Mouse (Mus musculus): ENCODE data around the gene Tenm2. TPM values are rescaled to one million over a fixed set of nuclear protein-coding genes. Genes with fewer than 3 reads are reported as not detected.
A peak's percentile ranks its signal among the peaks of the same experiment; 100 is the strongest.

Gene Tenm2
- polyA plus RNA-seq, 1 experiment from 2014 or later, result 1.2 TPM

DNA sequence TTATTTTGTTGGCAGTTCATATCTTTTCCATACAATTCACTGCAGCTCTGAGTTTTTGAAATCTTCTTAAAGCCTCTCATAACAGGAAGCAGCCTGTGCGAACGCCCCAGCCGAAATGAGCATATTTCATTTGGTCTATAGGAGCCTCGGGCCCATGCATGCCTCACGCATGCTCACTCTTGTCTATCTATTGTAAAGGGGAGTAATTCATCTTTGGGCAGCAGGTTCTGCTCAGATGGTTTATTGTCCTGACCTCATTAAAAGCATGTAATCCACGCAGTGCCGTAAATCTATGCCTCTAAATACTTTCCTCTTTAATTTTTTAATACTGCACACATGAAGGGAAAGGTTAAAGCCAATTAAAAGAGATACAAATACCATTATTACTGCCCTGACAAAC lies 815.7 kb downstream of the Tenm2 start:
- no peak overlapping the region for H3K27ac ChIP-seq (replicated peaks)
- H3K36me3 ChIP-seq, result no peaks in the 10 kb centered on the region
- ATAC-seq (ENCODE audit: extremely low read depth, insufficient number of reproducible peaks, low FRiP score, low TSS enrichment), result no peak
- H3K4me2 ChIP-seq, result no peak overlapping the region
- H3K4me3 ChIP-seq, result no peak overlapping the region
- H3K4me1 ChIP-seq, result no peaks in the 10 kb centered on the region
- 82% methylated on average over 7 of the region's 7 CpGs for WGBS
- no peaks in the 10 kb centered on the region for H3K27me3 ChIP-seq (replicated peaks)
- H3K9ac ChIP-seq, result no peak overlapping the region
- H3K9me3 ChIP-seq, result no peaks in the 10 kb centered on the region

DNA sequence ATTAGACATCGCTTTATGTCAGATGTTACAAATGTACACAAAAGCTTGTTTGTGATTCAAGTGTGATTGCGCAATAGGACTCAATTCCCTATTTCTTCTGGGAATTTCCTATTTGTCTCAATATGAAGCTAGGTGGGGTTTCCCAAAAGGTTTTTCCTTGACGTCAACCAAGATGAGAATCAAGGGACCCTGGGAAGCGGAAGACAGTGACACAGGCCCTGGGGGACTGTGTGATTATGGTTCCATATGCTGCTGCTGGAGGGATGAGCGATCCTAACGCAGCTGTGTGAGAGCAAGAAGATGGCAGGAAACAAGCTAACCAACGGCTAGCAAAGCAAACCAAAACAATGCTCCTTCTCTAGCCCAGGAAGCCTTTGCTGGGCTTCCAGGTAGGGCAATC lies 820.5 kb downstream of the Tenm2 start:
- Histone ChIP-seq H3K27me3 (replicated peaks) (no peaks in the 10 kb centered on the region), H3K9me3 (no peaks in the 10 kb centered on the region), H3K4me1 (peaks cover 10% of the 10 kb centered on the region; the same call in 1 of the 2 replicates), H3K36me3 (no peaks in the 10 kb centered on the region), H3K4me3 (no peak overlapping the region), H3K9ac (no peak overlapping the region), H3K27ac (replicated peaks) (no peak overlapping the region), H3K4me2 (no peak overlapping the region)
- 74% methylated on average over 7 of the region's 7 CpGs for WGBS
- ATAC-seq (ENCODE audit: extremely low read depth, insufficient number of reproducible peaks, low FRiP score, low TSS enrichment), result no peak

DNA sequence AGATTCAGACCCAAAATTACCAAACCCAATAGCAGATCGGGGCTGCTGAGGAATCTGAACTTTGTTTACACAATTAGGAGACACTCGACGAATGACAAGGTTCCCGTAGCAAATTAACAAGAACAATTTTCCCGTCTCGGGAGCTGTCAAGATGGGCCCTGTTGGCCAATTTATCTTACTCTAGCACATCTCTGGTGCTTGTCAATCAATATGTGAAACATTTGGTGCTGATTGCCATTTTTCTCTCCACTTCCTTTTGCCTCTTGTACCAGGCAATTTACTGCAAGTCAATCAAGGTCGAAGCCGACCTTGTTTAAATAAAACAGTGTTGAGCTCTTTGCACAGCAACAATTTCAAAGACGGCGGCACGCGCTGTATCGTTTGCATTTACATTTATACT lies 824.9 kb downstream of the Tenm2 start:
- ATAC-seq (ENCODE audit: extremely low read depth, insufficient number of reproducible peaks, low FRiP score, low TSS enrichment), result no peak
- Histone ChIP-seq H3K4me1 (peaks cover 13% of the 10 kb centered on the region), H3K9ac (no peak overlapping the region), H3K4me3 (no peak overlapping the region), H3K36me3 (no peaks in the 10 kb centered on the region), H3K27ac (replicated peaks) (no peak overlapping the region), H3K4me2 (no peak overlapping the region), H3K27me3 (replicated peaks) (no peaks in the 10 kb centered on the region), H3K9me3 (no peaks in the 10 kb centered on the region)
- WGBS, result 56% methylated on average over 13 of the region's 13 CpGs

DNA sequence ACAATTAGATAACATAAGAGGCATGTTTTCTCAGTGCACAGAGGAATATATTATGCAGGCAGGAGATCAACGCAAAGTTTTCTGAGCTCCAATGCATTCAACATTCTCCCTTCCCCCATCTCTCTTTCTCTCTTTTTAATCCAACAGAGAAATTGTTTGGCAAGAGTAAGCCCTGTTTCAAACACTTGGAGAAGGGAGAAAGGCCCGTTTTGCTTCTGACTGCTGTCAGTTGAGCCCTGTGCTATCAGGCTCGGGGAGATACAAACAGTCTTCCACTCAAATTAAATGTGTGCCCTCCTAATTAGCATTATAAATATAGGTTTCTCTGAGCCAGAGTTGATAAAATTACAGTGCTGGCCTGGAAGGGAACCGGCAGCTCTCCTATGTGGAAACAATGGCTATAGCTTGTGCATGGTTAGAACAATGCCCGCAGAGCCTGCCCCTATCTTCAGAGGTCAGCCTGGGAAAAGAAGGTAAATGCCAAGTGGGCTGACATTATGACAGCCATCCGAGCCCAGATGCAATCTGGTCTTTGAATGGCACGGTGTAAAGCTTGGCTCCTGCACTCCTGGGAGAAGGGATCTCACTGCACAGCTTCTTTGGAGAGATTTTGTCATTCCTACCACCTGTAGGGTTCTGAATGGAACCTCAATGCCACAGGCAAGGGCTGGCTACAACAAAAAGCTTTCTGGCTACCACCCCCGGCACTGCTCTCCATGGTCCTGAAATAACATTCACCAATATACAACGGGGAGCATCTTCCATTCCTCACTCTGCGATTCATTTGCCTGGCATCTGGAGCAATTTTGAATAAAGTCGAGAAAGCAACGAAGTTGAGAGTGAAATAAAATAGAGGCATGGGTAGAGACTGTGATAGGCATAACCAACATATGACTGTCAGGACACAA lies 839.7 kb downstream of the Tenm2 start:
- WGBS, result 38% methylated on average over 12 of the region's 12 CpGs
- Histone ChIP-seq H3K36me3 (no peaks in the 10 kb centered on the region), H3K27me3 (replicated peaks) (no peaks in the 10 kb centered on the region), H3K4me2 (no peak overlapping the region), H3K4me1 (peaks cover 9% of the 10 kb centered on the region), H3K4me3 (no peak overlapping the region), H3K9ac (no peak overlapping the region), H3K9me3 (no peaks in the 10 kb centered on the region), H3K27ac (replicated peaks) (no peak overlapping the region)
- no peak for ATAC-seq (ENCODE audit: extremely low read depth, insufficient number of reproducible peaks, low FRiP score, low TSS enrichment)

DNA sequence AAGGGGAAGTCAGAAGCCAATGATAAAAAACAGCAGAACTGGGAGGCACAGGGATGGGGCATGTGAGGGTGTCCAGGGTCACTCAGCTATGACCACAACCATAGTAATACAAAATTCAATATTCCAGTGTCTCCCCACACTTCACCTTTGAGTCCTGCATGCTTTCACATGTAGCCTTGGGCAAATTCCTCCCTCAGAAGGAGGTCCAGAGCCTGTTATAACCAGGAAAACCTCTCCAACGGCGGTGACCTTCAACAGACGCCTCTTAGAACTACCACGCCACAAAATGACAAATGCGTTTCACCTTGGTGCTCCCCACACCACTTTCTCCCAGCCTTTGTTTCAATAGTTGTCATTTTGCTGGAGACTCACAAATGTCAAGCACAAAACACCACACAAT lies 851.1 kb downstream of the Tenm2 start:
- Histone ChIP-seq H3K27me3 (replicated peaks) (no peaks in the 10 kb centered on the region), H3K36me3 (no peaks in the 10 kb centered on the region), H3K27ac (replicated peaks) (no peak overlapping the region), H3K4me3 (no peak overlapping the region), H3K4me2 (no peak overlapping the region), H3K9ac (no peak overlapping the region), H3K9me3 (no peaks in the 10 kb centered on the region), H3K4me1 (peaks cover 8% of the 10 kb centered on the region; the same call in 1 of the 2 replicates)
- WGBS, result 77% methylated on average over 5 of the region's 5 CpGs
- no peak for ATAC-seq (ENCODE audit: extremely low read depth, insufficient number of reproducible peaks, low FRiP score, low TSS enrichment)

DNA sequence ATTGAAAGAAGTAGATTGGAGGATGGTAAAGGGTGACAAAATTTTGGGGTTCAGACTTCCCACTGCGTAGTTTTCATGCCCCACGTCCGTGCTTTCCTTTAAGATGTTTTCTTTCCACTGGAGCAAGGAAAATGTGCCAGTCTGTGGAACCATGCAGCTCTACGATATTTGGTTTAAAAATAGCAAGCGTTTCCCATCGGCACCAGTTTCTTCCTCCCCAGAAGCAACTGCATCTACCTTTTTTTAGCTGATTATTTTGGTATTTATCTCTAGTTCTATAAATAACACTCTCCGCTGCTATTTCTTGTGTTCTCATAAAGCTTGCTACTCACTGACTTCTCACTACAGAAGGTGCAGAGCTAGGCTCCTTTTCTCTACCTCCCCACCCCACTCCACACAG lies 864.0 kb downstream of the Tenm2 start:
- ATAC-seq (ENCODE audit: extremely low read depth, insufficient number of reproducible peaks, low FRiP score, low TSS enrichment), result no peak
- no peak overlapping the region for H3K4me3 ChIP-seq
- no peak overlapping the region; the same call in none of the 2 replicates for H3K27ac ChIP-seq (replicated peaks)
- H3K9me3 ChIP-seq, result no peaks in the 10 kb centered on the region
- 40% methylated on average over 7 of the region's 7 CpGs for WGBS
- H3K4me1 ChIP-seq, result peaks cover 16% of the 10 kb centered on the region
- no peak overlapping the region for H3K9ac ChIP-seq
- H3K27me3 ChIP-seq (replicated peaks), result no peaks in the 10 kb centered on the region
- no peaks in the 10 kb centered on the region for H3K36me3 ChIP-seq
- H3K4me2 ChIP-seq, result peak overlapping the region; percentile 41

DNA sequence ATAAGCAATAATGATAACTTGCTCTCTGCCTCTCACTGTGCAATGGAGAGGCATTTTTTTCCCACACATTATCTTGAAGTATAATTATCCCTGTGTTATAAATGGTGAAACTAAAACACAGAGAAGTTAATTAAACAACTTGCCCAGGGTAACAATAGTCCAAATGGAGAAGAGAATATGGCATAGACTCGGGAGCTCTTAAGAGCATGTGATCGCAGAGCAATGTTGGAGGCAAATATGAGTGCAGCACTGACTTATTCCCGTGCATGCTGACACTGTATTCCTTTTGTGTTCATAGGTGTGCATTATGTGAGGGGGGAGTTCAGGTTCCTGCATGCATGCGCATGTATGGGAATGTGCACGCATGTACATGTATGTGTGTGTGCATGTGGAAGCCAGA lies 870.7 kb downstream of the Tenm2 start:
- no peak overlapping the region for H3K4me2 ChIP-seq
- WGBS, result 87% methylated on average over 5 of the region's 5 CpGs
- ATAC-seq (ENCODE audit: extremely low read depth, insufficient number of reproducible peaks, low FRiP score, low TSS enrichment), result no peak
- no peak overlapping the region for H3K9ac ChIP-seq
- H3K4me1 ChIP-seq, result no peaks in the 10 kb centered on the region
- no peaks in the 10 kb centered on the region for H3K27me3 ChIP-seq (replicated peaks)
- H3K9me3 ChIP-seq, result no peaks in the 10 kb centered on the region
- no peak overlapping the region for H3K4me3 ChIP-seq
- no peaks in the 10 kb centered on the region for H3K36me3 ChIP-seq
- no peak overlapping the region for H3K27ac ChIP-seq (replicated peaks)

DNA sequence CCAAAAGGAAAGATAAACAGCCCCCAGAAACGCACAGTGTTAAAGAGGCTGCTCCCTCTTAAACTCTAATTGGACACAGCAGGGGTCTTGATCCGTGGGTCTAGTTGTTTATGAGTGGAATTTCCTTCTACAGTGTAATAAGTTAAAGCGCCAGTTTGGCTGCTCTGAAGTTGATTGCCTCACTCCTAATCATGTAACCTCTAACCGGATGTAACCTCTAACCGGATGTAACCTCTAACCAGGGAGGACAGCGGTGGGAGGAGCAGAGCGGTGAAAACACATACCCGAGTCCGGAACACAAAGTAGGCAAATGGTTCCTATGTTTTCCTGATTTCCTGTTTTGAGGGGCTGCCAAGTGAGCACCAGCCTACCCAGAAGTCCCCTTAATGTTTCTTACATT lies 871.3 kb downstream of the Tenm2 start:
- Histone ChIP-seq H3K4me2 (no peak overlapping the region), H3K9ac (no peak overlapping the region), H3K9me3 (no peaks in the 10 kb centered on the region), H3K4me3 (no peak overlapping the region), H3K36me3 (no peaks in the 10 kb centered on the region), H3K27ac (replicated peaks) (no peak overlapping the region), H3K27me3 (replicated peaks) (no peaks in the 10 kb centered on the region), H3K4me1 (no peaks in the 10 kb centered on the region)
- ATAC-seq (ENCODE audit: extremely low read depth, insufficient number of reproducible peaks, low FRiP score, low TSS enrichment), result no peak
- WGBS, result 55% methylated on average over 9 of the region's 9 CpGs

DNA sequence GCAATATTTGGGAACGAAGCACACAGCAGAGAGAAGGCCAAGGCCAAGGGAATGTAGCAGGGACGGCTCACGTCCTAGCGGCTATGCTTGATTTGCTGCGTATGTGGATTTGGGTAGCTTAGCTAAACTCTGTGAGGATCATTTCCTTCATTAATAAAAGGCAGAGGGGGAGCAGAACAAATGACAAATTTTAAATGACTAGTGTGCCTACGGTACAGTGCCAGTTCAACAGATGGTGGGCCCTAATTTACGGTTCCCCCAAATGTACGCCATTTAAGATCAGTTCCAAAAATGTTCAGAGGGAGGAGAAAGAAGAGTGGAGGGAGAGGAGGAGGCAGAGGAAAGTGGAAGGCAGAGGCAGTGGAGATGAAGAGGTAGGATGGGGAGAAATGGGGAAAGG lies 873.2 kb downstream of the Tenm2 start:
- 86% methylated on average over 8 of the region's 8 CpGs for WGBS

DNA sequence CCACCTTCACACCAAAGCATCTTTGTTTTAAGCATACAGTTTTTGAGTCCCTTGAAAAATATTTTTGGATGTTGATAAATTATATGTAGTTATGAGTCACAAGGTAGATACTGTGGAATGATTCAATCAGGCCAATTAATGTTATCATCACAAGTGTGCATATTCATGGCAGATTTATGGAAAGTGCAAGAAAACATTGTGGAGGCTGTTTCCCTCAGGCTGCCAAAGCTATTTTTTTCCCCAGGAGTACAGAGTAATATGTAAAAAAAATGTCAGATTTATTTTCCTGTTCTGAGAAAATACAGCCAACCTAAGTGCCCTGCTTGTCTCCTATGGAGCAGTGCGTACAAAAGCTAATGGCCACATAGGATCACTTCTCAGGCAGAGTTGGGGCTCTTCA lies 882.5 kb downstream of the Tenm2 start:
- Histone ChIP-seq H3K9ac (no peak overlapping the region), H3K36me3 (no peaks in the 10 kb centered on the region), H3K27me3 (replicated peaks) (no peaks in the 10 kb centered on the region), H3K4me2 (no peak overlapping the region), H3K27ac (replicated peaks) (no peak overlapping the region), H3K4me1 (peaks cover 5% of the 10 kb centered on the region), H3K9me3 (no peaks in the 10 kb centered on the region), H3K4me3 (no peak overlapping the region)
- 80% methylated on average over 1 of the region's 1 CpGs for WGBS
- no peak for ATAC-seq (ENCODE audit: extremely low read depth, insufficient number of reproducible peaks, low FRiP score, low TSS enrichment)

More for the DNA sequence above, 873.2 kb downstream of the Tenm2 start:
- ATAC-seq (ENCODE audit: extremely low read depth, insufficient number of reproducible peaks, low FRiP score, low TSS enrichment), result no peak
- Histone ChIP-seq H3K4me2 (no peak overlapping the region), H3K9ac (no peak overlapping the region), H3K4me1 (no peaks in the 10 kb centered on the region), H3K9me3 (no peaks in the 10 kb centered on the region), H3K27ac (replicated peaks) (no peak overlapping the region), H3K4me3 (no peak overlapping the region), H3K36me3 (no peaks in the 10 kb centered on the region), H3K27me3 (replicated peaks) (no peaks in the 10 kb centered on the region)

DNA sequence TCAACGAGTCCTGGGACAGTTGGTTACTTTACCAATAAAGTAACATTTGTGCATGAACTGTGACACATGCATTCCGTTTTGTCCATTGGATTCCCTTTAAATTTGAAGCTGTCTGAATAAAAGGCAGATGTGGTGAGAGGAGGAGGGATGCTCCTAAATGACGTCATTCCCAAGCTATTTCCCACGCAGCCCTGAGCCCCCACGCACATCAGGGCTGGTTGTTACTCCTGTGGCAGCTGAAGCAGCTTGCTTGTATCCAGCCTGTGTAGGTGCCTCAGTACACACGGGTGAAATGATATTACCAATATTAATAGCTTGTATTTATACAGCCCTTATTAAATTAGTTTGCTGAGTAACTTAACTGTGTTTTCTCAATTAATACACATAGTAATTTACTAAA lies 884.0 kb downstream of the Tenm2 start:
- Histone ChIP-seq H3K9me3 (no peaks in the 10 kb centered on the region), H3K36me3 (no peaks in the 10 kb centered on the region), H3K4me3 (no peak overlapping the region), H3K27me3 (replicated peaks) (no peaks in the 10 kb centered on the region), H3K27ac (replicated peaks) (no peak overlapping the region), H3K4me1 (peaks cover 5% of the 10 kb centered on the region), H3K9ac (no peak overlapping the region), H3K4me2 (no peak overlapping the region)
- WGBS, result 43% methylated on average over 6 of the region's 6 CpGs
- no peak for ATAC-seq (ENCODE audit: extremely low read depth, insufficient number of reproducible peaks, low FRiP score, low TSS enrichment)

DNA sequence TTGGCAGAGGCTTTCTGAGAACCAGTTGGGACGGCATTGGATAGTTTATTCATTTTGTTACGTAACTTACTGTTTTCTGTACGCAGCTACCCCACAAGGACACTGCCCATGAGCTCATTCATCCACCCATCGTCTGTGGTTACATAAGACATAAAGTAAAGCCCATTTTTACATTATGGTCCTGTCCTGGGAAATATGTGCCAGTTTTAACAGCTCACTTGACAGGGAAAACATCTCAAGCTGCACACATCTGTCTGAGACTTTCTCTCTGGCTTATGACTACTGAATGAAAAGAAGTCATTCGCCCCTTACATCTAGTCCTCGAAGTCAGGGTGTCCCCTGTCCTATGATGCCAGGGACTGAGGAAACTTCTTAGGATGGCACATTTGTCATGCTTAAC lies 884.4 kb downstream of the Tenm2 start:
- no peaks in the 10 kb centered on the region for H3K9me3 ChIP-seq
- ATAC-seq (ENCODE audit: extremely low read depth, insufficient number of reproducible peaks, low FRiP score, low TSS enrichment), result no peak
- WGBS, result 72% methylated on average over 6 of the region's 6 CpGs
- no peak overlapping the region for H3K4me3 ChIP-seq
- H3K4me1 ChIP-seq, result peaks cover 5% of the 10 kb centered on the region
- no peaks in the 10 kb centered on the region for H3K36me3 ChIP-seq
- no peak overlapping the region for H3K9ac ChIP-seq
- H3K27ac ChIP-seq (replicated peaks), result no peak overlapping the region
- H3K4me2 ChIP-seq, result no peak overlapping the region
- H3K27me3 ChIP-seq (replicated peaks), result no peaks in the 10 kb centered on the region
